Mouse (Mus musculus) brain, embryonic 14.5 days (tissue): ENCODE results near the gene Tsc22d2.
"Not testable (repeated sequence)": the region's sequence is repeated elsewhere in the genome, so short reads cannot be mapped to it uniquely, and the experiment has no call there.

Experiments used
- CTCF ChIP-seq: fragments of 200-500 bp; IDR thresholded peaks from 2 replicates; pipeline ENCODE4 v1.5.1; 2012; ENCODE audit warnings: inconsistent platforms, mild to moderate bottlenecking, moderate library complexity, borderline replicate concordance; ENCODE audit not compliant: insufficient read depth, insufficient read length; ENCODE audit errors: extremely low read depth
- POLR2A ChIP-seq: fragments of 200-500 bp; IDR thresholded peaks from 2 replicates; pipeline ENCODE4 v1.6.1; 2012; ENCODE audit warnings: mild to moderate bottlenecking, inconsistent platforms, borderline replicate concordance; ENCODE audit not compliant: poor library complexity, insufficient read depth, insufficient read length, severe bottlenecking; ENCODE audit errors: extremely low read depth

DNA sequence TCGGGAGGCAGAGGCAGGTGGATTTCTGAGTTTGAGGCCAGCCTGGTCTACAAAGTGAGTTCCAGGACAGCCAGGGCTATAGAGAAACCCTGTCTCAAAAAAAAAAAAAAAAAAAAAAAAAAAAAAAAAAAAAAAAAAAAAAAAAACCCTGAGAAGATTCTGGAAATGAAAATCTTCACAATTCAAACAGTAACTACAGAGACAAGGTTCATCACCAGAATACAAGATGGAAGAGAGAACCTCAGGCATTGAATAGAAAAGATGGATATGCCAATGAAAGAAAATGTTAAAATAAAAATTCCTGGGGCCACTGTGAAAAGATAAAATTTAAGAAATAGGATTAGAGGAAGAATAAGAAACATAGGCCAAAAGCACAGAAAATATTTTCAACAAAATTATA is 60.8 kb downstream of the Tsc22d2 start:
- not testable (repeated sequence) for TF ChIP-seq CTCF, POLR2A
